Mouse (Mus musculus) stomach, embryonic 16.5 days (tissue): ENCODE measurements around the gene Olfr787. TPM values are rescaled to one million over a fixed set of nuclear protein-coding genes. Genes with fewer than 3 reads are reported as not detected.

Source experiments
- polyA plus RNA-seq: library from polyadenylated mRNA; unstranded; fragments of >200 nt; fragmentation: Nextera tagmentation; extraction: Ambion mirVana; gene quantifications from 2 replicates; pipeline ENCODE4 v1.2.1, GENCODE M21; 2015

Olfr787 gene
- polyA plus RNA-seq, 1 experiment from 2014 or later, result not detected

Other genes starting within 250 kb of the Olfr787 start
- not detected in 2 replicates for gene Olfr774, start 225.7 kb upstream of the Olfr787 start, polyA plus RNA-seq
- gene Olfr775, start 213.4 kb upstream of the Olfr787 start, polyA plus RNA-seq, result not detected in 2 replicates
- not detected in 2 replicates for gene Olfr776, start 202.7 kb upstream of the Olfr787 start, polyA plus RNA-seq
- gene Olfr777, start 190.4 kb upstream of the Olfr787 start, polyA plus RNA-seq, result not detected in 2 replicates
- gene Olfr780, start 143.7 kb upstream of the Olfr787 start, polyA plus RNA-seq, result not detected in 2 replicates
- not detected in 2 replicates for gene Olfr781, start 133.0 kb upstream of the Olfr787 start, polyA plus RNA-seq
- gene Olfr782, start 113.0 kb upstream of the Olfr787 start, polyA plus RNA-seq, result not detected in 2 replicates
- 0.09 TPM in 1 of 2 replicates, not detected in the other for gene Olfr784, start 77.8 kb upstream of the Olfr787 start, polyA plus RNA-seq
- gene Olfr785, start 56.4 kb upstream of the Olfr787 start, polyA plus RNA-seq, result not detected in 2 replicates
- not detected in 2 replicates for gene Olfr786, start 34.6 kb upstream of the Olfr787 start, polyA plus RNA-seq
- gene Olfr788, start 9.1 kb downstream of the Olfr787 start, polyA plus RNA-seq, result not detected in 2 replicates
- gene Olfr789, start 22.9 kb downstream of the Olfr787 start, polyA plus RNA-seq, result not detected in 2 replicates
- not detected in 2 replicates for gene Olfr790, start 36.6 kb downstream of the Olfr787 start, polyA plus RNA-seq
- not detected in 2 replicates for gene Olfr791, start 59.9 kb downstream of the Olfr787 start, polyA plus RNA-seq
- gene Olfr792, start 77.3 kb downstream of the Olfr787 start, polyA plus RNA-seq, result not detected in 2 replicates
- not detected in 2 replicates for gene Olfr794, start 105.8 kb downstream of the Olfr787 start, polyA plus RNA-seq
- gene Olfr796, start 150.7 kb downstream of the Olfr787 start, polyA plus RNA-seq, result not detected in 2 replicates
- gene Olfr798, start 166.1 kb downstream of the Olfr787 start, polyA plus RNA-seq, result not detected in 2 replicates
- gene Olfr799, start 175.6 kb downstream of the Olfr787 start, polyA plus RNA-seq, result not detected in 2 replicates
- gene Olfr800, start 195.8 kb downstream of the Olfr787 start, polyA plus RNA-seq, result not detected in 2 replicates
- not detected in 2 replicates for gene Olfr801, start 212.0 kb downstream of the Olfr787 start, polyA plus RNA-seq
- gene Olfr802, start 226.3 kb downstream of the Olfr787 start, polyA plus RNA-seq, result not detected in 2 replicates
- not detected in 2 replicates for gene Olfr803, start 232.4 kb downstream of the Olfr787 start, polyA plus RNA-seq
- gene Olfr804, start 241.3 kb downstream of the Olfr787 start, polyA plus RNA-seq, result not detected in 2 replicates